Mouse (Mus musculus): ENCODE data around the gene Reps1. TPM values are rescaled to one million over a fixed set of nuclear protein-coding genes. Genes with fewer than 3 reads are reported as not detected.

The Reps1 gene
- total RNA-seq (2014; fragmentation: Nextera tagmentation) (44.4 and 55.8 TPM in 2 replicates), total RNA-seq (2017) (23.0 and 25.5 TPM in 2 replicates)

DNA sequence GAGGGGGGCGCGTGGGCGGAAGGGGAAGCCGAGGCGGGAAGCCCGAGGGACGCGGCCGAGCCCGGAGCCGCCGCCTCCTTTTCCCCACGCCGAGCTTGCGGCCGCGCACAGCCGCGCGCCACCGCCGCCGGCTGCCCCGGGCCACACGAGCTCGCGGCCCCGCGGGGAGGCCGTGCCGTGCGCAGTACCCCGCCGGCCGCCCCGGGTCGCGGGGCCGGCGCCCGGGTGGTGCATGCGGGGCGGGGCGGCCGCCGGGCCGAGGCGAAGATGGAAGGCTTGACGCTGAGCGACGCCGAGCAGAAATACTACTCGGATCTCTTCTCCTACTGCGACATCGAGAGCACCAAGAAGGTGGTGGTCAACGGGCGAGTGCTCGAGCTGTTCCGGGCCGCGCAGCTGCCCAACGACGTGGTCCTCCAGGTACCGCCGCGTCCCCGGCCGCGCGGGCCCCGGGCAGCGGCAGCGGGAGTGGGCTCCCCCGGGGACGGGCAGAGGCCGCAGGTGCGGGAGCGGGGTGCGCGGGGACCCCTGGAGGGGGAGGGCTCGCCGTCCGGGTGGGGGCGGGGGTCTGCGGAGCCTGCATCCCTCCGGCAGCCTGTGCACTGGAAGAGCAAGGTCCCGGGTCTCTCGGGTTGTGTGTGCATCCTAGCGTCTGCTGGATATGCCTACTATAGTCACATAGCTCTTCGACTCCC, at the start of gene Reps1:
Reps1 (plus strand) TSS at position 166 of the 695 bp plus-strand sequence.
- no peak for ATAC-seq (replicated peaks; ENCODE audit: low FRiP score, low TSS enrichment, poor library complexity, severe bottlenecking)

GRCm38 (mm10) chr10:18006756-18007155, 48.9 kb upstream of the Reps1 start:
- ATAC-seq (replicated peaks; ENCODE audit: low FRiP score, low TSS enrichment, poor library complexity, severe bottlenecking), result peak; percentile 91

GRCm38 (mm10) chr10:18007243-18007642, 48.4 kb upstream of the Reps1 start:
- ATAC-seq (replicated peaks; ENCODE audit: low FRiP score, low TSS enrichment, poor library complexity, severe bottlenecking), result no peak

- no peak for ATAC-seq (replicated peaks; ENCODE audit: low FRiP score, low TSS enrichment, poor library complexity, severe bottlenecking)
Observed at GRCm38 (mm10) chr10:18008118-18008517, 47.5 kb upstream of the Reps1 start.

DNA sequence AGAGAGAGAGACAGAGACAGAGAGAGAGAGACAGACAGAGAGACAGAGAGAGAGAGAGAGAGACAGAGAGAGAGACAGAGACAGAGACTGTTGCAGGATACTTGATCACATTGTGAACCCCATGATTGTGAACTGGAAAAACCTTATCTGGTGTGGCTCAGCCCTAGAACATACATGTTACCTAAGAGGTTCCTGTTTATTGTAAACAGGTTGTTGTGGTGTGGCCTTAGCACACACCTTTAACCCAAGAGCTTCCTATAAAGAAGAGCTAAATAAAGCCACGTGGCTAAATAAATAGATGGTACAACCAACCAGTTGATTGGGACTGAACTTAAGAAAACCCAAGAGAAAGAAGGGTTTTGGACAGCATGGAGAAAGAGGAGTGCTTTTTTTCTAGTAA, 45.9 kb upstream of the Reps1 start:
- no peak for ATAC-seq (replicated peaks; ENCODE audit: low FRiP score, low TSS enrichment, poor library complexity, severe bottlenecking)

GRCm38 (mm10) chr10:18011761-18012160, 43.9 kb upstream of the Reps1 start:
- no peak for ATAC-seq (replicated peaks; ENCODE audit: low FRiP score, low TSS enrichment, poor library complexity, severe bottlenecking)

DNA sequence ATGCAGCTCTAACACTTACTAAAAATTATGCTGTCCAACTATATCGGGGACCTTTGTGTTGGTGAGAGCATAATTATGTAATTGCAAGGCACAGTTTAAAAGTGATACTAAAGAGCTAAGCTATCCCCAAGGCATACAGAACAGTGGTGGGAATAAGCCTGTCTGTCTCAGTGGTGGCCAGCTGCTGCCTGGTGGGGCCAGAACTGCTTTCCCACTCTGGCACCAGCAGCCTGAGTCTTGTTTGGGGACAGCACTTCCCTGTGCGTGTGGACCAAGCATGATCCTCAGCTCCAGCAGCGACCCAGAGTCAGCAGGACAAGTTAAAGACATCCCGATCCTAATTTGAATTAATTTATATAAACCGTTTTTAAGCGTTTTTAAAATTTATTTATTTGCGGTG, 35.2 kb upstream of the Reps1 start:
- no peak for ATAC-seq (replicated peaks; ENCODE audit: low FRiP score, low TSS enrichment, poor library complexity, severe bottlenecking)

- no peak for ATAC-seq (replicated peaks; ENCODE audit: low FRiP score, low TSS enrichment, poor library complexity, severe bottlenecking)
Observed at GRCm38 (mm10) chr10:18020846-18021245, 34.8 kb upstream of the Reps1 start.

DNA sequence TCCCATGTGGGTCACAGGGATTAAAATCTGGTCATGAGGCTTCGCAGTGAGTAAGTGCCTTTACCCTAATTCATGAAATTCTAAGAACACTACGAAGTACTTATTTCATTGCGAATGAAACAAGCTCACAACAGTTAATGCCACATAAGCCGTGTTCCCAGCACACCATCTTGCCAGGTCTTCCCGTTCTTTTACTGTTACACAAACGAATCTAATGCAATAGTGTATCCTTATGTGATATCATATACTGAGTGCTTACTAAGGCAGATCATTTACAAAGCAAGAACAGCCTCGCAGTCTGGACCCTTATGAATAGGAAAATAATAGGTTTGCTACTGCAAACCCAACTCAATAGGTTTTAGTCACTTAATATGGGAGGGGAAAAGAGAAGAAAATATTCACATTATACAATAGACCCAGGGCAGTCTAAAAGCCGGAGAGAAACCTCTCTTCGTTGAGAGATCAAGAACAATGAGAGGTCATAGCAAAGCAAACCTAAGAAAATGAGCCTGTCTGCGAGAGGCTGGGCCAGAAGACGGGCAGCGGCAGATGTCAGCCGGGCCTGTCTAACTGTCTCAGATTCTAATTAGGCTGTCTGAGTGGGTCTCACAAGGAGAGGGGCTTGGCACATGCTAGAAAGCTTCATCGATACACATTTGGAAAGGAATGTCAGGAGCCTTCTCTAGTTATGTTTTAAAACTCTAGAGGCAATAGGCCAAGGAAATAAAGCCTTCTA, 33.9 kb upstream of the Reps1 start:
- peak; percentile 32; the same call in 1 of the 2 replicates for ATAC-seq (replicated peaks; ENCODE audit: low FRiP score, low TSS enrichment, poor library complexity, severe bottlenecking)

DNA sequence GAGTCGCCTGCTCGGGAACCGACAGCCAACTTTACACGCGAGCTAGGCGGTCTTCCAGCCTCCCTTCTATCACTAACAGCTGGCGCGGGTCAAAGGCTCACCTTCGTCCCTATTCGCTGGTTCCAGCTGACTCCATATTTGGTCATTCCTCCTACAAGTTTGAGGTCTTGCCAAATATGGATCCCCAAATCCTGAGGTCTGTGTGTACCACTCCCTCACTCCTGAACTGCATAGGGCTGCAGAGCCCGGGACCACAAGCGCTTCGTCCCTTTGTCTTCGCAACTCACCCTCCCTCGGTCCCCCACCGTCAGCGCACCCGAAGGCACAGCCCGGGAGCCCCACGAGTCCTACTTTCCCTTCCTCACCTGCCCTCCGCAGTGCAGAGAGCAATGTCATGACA, 33.3 kb upstream of the Reps1 start:
- peak; percentile 90 for ATAC-seq (replicated peaks; ENCODE audit: low FRiP score, low TSS enrichment, poor library complexity, severe bottlenecking)

- peak; percentile 96 for ATAC-seq (replicated peaks; ENCODE audit: low FRiP score, low TSS enrichment, poor library complexity, severe bottlenecking)
Observed at GRCm38 (mm10) chr10:18022741-18023347, 32.8 kb upstream of the Reps1 start, which contains the start of gene Abracl. Gene Abracl, minus strand, starts transcription at chr10:18023288.

- no peak for ATAC-seq (replicated peaks; ENCODE audit: low FRiP score, low TSS enrichment, poor library complexity, severe bottlenecking)
Observed at GRCm38 (mm10) chr10:18034408-18034807, 21.3 kb upstream of the Reps1 start.

DNA sequence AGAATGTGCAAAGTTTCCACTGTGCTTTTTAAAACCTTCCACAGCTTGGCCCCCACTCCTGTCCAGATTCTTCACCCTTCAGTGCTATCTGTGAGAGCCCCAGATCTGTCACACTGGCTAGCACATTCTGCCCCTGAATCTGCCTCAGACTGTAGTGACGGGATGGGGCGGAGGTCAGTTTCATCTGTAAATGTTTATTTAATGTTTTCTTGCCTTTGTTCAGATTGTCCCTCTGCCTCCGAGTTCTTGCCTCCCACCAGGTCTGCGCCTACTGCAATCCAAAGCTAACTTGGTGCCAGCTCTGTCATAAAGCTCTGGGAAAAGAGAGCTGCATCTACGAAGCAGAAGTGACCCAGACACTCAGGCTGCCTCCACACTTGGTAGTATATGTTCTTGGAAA, 18.8 kb upstream of the Reps1 start:
- ATAC-seq (replicated peaks; ENCODE audit: low FRiP score, low TSS enrichment, poor library complexity, severe bottlenecking), result no peak

- no peak for ATAC-seq (replicated peaks; ENCODE audit: low FRiP score, low TSS enrichment, poor library complexity, severe bottlenecking)
Observed at GRCm38 (mm10) chr10:18046380-18046779, 9.3 kb upstream of the Reps1 start.

- ATAC-seq (replicated peaks; ENCODE audit: low FRiP score, low TSS enrichment, poor library complexity, severe bottlenecking), result peak; percentile 45; the same call in 1 of the 2 replicates
Observed at GRCm38 (mm10) chr10:18047380-18048146, 8.1 kb upstream of the Reps1 start.

- ATAC-seq (replicated peaks; ENCODE audit: low FRiP score, low TSS enrichment, poor library complexity, severe bottlenecking), result peak; percentile 92
Observed at GRCm38 (mm10) chr10:18055009-18055695, 509 bp upstream of the Reps1 start.

DNA sequence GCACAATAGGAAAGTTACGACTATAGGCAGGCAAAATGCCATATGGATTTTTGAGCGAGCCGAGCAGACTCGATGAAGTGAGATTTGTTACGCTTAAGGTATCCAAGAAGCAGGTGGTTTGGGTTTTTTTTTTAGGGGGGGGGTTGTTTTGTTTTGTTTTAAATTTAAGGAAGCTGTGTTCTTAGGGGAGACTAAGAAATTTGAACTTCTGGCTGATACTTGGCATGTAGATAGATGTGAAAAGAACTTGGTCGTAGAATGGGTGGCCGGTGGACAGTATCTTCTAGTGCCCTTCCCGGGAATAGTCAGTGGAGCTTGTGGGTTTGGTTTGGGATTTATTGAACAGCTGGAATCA, 707 bp downstream of the Reps1 start:
- no peak for ATAC-seq (replicated peaks; ENCODE audit: low FRiP score, low TSS enrichment, poor library complexity, severe bottlenecking)

DNA sequence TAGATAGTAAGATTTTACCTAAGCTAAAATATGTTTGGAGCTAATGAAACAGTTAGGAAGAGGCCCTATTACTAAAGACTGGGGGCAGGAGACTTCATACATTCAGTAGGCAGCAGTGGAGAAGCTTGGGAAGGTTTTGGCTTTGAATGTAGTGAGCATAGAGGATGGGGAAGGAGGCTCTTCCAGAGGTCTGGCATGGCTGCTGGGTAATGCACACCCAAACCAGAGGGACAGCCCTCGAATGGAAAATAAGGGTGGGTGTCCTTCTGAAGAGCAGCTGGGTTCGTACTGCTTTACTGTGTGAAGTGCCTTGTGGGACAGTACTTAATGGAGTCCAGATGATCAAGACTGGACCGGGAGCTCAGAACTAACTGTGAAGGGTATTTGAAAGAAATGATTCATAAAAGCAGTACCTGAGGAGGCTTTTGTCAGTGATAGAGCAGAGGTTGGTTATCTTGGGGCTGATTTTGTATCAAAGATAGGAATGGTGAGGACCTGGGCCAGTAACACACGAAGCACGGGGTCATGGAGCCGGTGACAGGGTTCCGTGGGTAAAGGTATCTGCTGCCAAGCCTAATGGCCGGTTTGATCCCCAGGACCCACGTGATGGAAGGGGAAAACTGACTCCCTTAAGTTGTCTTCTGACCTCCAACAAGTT, 3.1 kb downstream of the Reps1 start:
- no peak for ATAC-seq (replicated peaks; ENCODE audit: low FRiP score, low TSS enrichment, poor library complexity, severe bottlenecking)

DNA sequence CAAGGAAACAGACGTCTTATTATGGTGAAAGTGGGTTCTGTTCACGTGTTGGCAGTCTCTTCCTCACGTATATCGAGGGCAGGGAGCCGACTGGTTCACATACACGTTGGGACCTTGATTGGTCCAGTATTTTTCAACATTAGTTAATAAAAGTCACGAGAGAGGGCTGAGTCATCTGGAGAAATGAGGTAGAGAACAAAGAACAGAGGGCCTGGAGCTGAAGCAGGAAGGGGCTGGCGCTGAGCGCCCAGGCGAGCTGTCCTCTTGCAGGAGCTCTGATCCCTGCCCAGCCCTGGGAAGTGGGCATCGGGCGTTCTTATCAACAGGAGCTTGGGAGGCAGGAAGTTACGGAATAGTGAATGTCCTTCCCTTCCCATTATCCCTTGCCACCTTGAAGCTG, 4.1 kb downstream of the Reps1 start:
- ATAC-seq (replicated peaks; ENCODE audit: low FRiP score, low TSS enrichment, poor library complexity, severe bottlenecking), result no peak

All from megakaryocyte-erythroid progenitor cell, adult 5-6 weeks (primary cell).